Mouse (Mus musculus): Measurements from ENCODE around the gene Paox. TPM values are rescaled to one million over a fixed set of nuclear protein-coding genes. Genes with fewer than 3 reads are reported as not detected.

The Paox gene
- polyA plus RNA-seq, 1 experiment from 2014 or later, result 18.2 TPM

DNA sequence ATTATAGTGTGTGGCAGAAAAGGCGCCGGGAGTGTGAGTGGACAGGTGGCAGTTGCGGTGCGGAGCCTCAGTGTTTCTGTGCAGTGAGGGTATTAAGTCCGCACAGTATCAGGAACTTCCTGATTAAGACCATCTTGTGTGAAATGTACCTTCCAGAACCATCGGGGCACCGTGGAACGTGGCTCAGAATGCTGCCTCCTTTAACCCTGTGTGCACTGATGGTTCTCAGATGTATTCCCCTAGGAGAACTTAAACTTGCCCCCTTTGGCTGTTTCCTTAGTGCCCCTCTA lies 22.4 kb downstream of the Paox start:
- no peaks in the 10 kb centered on the region for H3K9me3 ChIP-seq (ENCODE audit: control insufficient read depth, low read length)
- under 1% methylated on average over 8 of the region's 8 CpGs for WGBS
- peak overlapping the region; percentile 80 for H3K9ac ChIP-seq (ENCODE audit: low read length)
- peaks cover 4% of the 10 kb centered on the region; the same call in 1 of the 2 replicates for H3K4me1 ChIP-seq (ENCODE audit: control insufficient read depth, insufficient read depth, low read length)
- H3K27ac ChIP-seq (replicated peaks; ENCODE audit: low read depth, low read length), result no peak overlapping the region
- peak overlapping the region; percentile 69 for H3K4me3 ChIP-seq (ENCODE audit: low read depth, low read length)
- no peaks in the 10 kb centered on the region for H3K36me3 ChIP-seq (ENCODE audit: control insufficient read depth, insufficient read depth, low read length)
- ATAC-seq (ENCODE audit: insufficient number of reproducible peaks, low FRiP score, low TSS enrichment, low read depth) (no peak), DNase-seq (ENCODE audit: low spot score) (no peak)
- no peaks in the 10 kb centered on the region for H3K27me3 ChIP-seq (ENCODE audit: control insufficient read depth, insufficient read depth, low read length)
- peak overlapping the region; percentile 85 for H3K4me2 ChIP-seq (ENCODE audit: low read depth, severe bottlenecking)

DNA sequence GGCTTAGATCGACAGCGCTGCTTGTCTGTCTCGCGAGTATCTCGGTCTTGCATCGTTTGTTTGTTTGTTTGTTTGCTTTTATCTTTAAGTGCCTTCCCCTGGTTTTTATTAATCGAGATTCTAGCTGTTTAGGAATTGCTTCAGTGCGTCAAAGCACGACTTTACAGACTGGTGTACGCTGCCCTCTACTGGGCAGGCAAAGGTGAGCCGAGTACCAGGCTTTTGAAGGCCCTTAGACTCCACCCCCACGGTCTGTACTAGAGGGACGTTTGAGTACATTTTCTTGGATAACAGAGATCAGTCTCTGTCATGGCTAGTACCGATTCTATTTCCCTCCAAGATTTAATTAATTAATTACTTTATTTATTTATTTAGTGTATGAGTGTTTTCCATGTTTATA lies 25.8 kb downstream of the Paox start:
- 5% methylated on average over 14 of the region's 14 CpGs for WGBS
- Histone ChIP-seq H3K4me1 (ENCODE audit: control insufficient read depth, insufficient read depth, low read length) (peaks cover 4% of the 10 kb centered on the region; the same call in 1 of the 2 replicates), H3K27ac (replicated peaks; ENCODE audit: low read depth, low read length) (no peak overlapping the region), H3K9me3 (ENCODE audit: control insufficient read depth, low read length) (no peaks in the 10 kb centered on the region), H3K4me2 (ENCODE audit: low read depth, severe bottlenecking) (no peak overlapping the region), H3K4me3 (ENCODE audit: low read depth, low read length) (no peak overlapping the region), H3K27me3 (ENCODE audit: control insufficient read depth, insufficient read depth, low read length) (no peaks in the 10 kb centered on the region), H3K9ac (ENCODE audit: low read length) (no peak overlapping the region), H3K36me3 (ENCODE audit: control insufficient read depth, insufficient read depth, low read length) (no peaks in the 10 kb centered on the region)
- ATAC-seq (ENCODE audit: insufficient number of reproducible peaks, low FRiP score, low TSS enrichment, low read depth), result no peak
- peak; percentile 65 for DNase-seq (ENCODE audit: low spot score)

DNA sequence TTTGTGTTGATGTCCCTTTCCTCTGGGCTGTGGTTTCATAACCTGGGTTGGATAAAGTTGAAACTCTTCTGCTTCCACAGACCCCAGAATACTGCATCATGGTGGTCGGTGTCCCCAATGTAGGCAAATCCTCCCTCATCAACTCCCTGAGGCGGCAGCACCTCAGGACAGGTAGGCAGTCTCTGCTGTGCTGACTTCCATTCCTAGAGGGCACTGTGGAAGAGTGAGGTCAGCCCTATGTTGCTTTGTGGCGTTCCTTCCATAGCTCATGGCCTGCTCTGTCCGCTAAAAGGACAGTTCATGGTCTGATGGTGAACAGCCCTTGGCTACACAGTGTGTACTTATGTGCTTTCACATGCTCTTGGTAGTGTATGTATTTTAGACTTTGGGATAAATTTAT lies 29.0 kb downstream of the Paox start:
- 85% methylated on average over 4 of the region's 4 CpGs for WGBS
- Histone ChIP-seq H3K9me3 (ENCODE audit: control insufficient read depth, low read length) (no peaks in the 10 kb centered on the region), H3K36me3 (ENCODE audit: control insufficient read depth, insufficient read depth, low read length) (no peaks in the 10 kb centered on the region), H3K4me3 (ENCODE audit: low read depth, low read length) (no peak overlapping the region), H3K27me3 (ENCODE audit: control insufficient read depth, insufficient read depth, low read length) (no peaks in the 10 kb centered on the region), H3K4me1 (ENCODE audit: control insufficient read depth, insufficient read depth, low read length) (no peaks in the 10 kb centered on the region), H3K9ac (ENCODE audit: low read length) (no peak overlapping the region), H3K27ac (replicated peaks; ENCODE audit: low read depth, low read length) (no peak overlapping the region), H3K4me2 (ENCODE audit: low read depth, severe bottlenecking) (no peak overlapping the region)
- ATAC-seq (ENCODE audit: insufficient number of reproducible peaks, low FRiP score, low TSS enrichment, low read depth) (no peak), DNase-seq (ENCODE audit: low spot score) (no peak)

DNA sequence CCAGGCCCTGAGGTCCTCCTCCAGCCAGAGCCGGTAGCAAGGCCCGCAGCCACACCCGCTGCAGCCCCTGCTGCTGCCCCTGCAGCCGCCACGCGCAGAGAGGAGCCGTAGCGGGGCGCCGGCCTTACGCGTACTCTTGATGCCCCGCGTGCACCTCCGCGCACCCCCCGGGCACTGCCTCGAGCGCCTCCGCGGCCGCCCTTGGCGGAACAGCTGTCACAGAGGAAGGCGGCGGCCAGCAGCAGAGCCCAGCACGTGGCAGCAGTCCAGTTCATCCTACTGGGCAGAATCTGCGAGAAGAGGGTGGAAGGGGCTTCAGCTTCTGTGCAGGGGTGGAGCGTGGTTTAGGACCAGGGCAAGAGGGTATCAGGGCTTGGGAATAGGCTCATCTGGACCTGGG lies 37.8 kb downstream of the Paox start:
- H3K4me3 ChIP-seq (ENCODE audit: low read depth, low read length), result no peak overlapping the region
- H3K4me2 ChIP-seq (ENCODE audit: low read depth, severe bottlenecking), result peak overlapping the region; percentile 33; the same call in 1 of the 2 replicates
- peaks cover 25% of the 10 kb centered on the region for H3K27me3 ChIP-seq (ENCODE audit: control insufficient read depth, insufficient read depth, low read length)
- ATAC-seq (ENCODE audit: insufficient number of reproducible peaks, low FRiP score, low TSS enrichment, low read depth) (no peak), DNase-seq (ENCODE audit: low spot score) (peak; percentile 41)
- H3K4me1 ChIP-seq (ENCODE audit: control insufficient read depth, insufficient read depth, low read length), result 0 out of 2 replicates have a peak, but pooled peaks cover 3% of the 10 kb centered on the region
- H3K9ac ChIP-seq (ENCODE audit: low read length), result no peak overlapping the region
- WGBS, result 7% methylated on average over 28 of the region's 28 CpGs
- H3K9me3 ChIP-seq (ENCODE audit: control insufficient read depth, low read length), result no peaks in the 10 kb centered on the region
- H3K27ac ChIP-seq (replicated peaks; ENCODE audit: low read depth, low read length), result no peak overlapping the region
- no peaks in the 10 kb centered on the region for H3K36me3 ChIP-seq (ENCODE audit: control insufficient read depth, insufficient read depth, low read length)

DNA sequence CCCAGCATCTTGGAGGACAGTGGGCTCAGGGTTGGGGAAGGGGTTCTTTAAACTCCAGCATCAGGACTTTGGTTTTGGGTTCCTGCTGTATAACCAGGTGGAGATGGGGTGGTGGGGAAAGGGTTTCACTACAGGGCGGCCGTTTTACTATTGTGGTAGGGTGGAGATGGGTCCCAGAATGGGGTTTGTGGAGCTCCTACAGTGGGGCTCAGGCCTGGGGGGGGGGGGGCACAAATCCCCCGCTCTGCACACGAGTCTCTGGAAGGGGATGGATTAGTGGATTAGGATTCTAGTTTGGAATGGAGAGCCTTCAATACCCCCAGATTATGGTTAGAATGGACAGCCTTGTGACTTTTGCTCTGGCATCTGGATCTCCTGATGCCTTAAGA lies 38.2 kb downstream of the Paox start:
- H3K9ac ChIP-seq (ENCODE audit: low read length), result no peak overlapping the region

DNA sequence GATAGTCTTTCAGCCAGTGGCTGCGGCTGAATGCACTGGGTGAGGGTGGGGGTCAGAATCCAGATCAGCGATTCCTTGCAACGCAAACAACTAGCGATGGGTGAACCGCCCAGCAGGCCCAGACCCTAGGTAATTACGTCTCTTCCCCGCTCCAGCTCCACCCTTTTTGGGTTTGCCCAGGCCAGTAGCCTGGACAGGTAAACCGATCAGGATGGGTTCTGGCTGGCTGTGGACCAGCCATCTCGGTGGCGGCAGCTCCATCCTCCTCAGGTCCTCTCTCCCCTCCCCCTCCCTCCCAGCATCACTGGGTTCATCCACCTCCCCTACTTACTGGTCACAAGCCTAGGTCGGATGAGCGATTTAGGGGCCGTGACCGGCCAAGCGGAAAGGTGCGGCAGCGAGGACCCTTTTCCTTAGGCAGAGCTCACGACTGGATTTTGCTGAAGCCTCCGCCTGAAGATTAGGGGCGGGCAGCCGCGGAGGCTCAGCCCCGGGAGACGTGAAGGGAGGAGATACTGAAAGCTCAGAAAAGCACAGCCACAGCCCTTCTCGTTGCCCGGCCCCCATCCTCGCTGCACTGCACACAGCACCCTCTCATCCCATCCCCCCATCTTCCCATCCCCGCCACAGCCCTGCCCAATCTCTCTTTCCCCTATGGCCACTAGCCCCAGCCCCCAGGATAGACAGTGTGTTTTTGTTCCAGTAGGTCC lies 38.8 kb downstream of the Paox start, which contains the start of gene Sprn:
Gene Sprn (minus strand): TSS at position 660 of the 710 bp plus-strand sequence.
- peak within 1 kb of the TSS; percentile 23; the same call in 1 of the 2 replicates for H3K9ac ChIP-seq (ENCODE audit: low read length)
- ATAC-seq (ENCODE audit: insufficient number of reproducible peaks, low FRiP score, low TSS enrichment, low read depth) (0 out of 2 replicates have a peak, but pooled peaks have one; percentile 20), DNase-seq (ENCODE audit: low spot score) (no peak)
- H3K4me3 ChIP-seq (ENCODE audit: low read depth, low read length), result peak within 1 kb of the TSS; percentile 10; the same call in 1 of the 2 replicates
- H3K4me2 ChIP-seq (ENCODE audit: low read depth, severe bottlenecking), result peak within 1 kb of the TSS; percentile 26; the same call in 1 of the 2 replicates
- H3K27ac ChIP-seq (replicated peaks; ENCODE audit: low read depth, low read length), result no peak within 1 kb of the TSS
- no peaks in the 10 kb centered on the region for H3K36me3 ChIP-seq (ENCODE audit: control insufficient read depth, insufficient read depth, low read length)
- WGBS, result 5% methylated on average over 28 of the region's 28 CpGs
- no peaks in the 10 kb centered on the region for H3K9me3 ChIP-seq (ENCODE audit: control insufficient read depth, low read length)
- peaks cover 25% of the 10 kb centered on the region for H3K27me3 ChIP-seq (ENCODE audit: control insufficient read depth, insufficient read depth, low read length)
- 0 out of 2 replicates have a peak, but pooled peaks cover 3% of the 10 kb centered on the region for H3K4me1 ChIP-seq (ENCODE audit: control insufficient read depth, insufficient read depth, low read length)

More for the DNA sequence above, 38.2 kb downstream of the Paox start:
- H3K9me3 ChIP-seq (ENCODE audit: control insufficient read depth, low read length), result no peaks in the 10 kb centered on the region
- no peak overlapping the region for H3K4me3 ChIP-seq (ENCODE audit: low read depth, low read length)
- DNase-seq (ENCODE audit: low spot score), result no peak
- H3K36me3 ChIP-seq (ENCODE audit: control insufficient read depth, insufficient read depth, low read length), result no peaks in the 10 kb centered on the region
- peaks cover 25% of the 10 kb centered on the region for H3K27me3 ChIP-seq (ENCODE audit: control insufficient read depth, insufficient read depth, low read length)
- 14% methylated on average over 4 of the region's 4 CpGs for WGBS
- H3K4me2 ChIP-seq (ENCODE audit: low read depth, severe bottlenecking), result peak overlapping the region; percentile 26; the same call in 1 of the 2 replicates
- 0 out of 2 replicates have a peak, but pooled peaks cover 3% of the 10 kb centered on the region for H3K4me1 ChIP-seq (ENCODE audit: control insufficient read depth, insufficient read depth, low read length)
- H3K27ac ChIP-seq (replicated peaks; ENCODE audit: low read depth, low read length), result no peak overlapping the region
- no peak for ATAC-seq (ENCODE audit: insufficient number of reproducible peaks, low FRiP score, low TSS enrichment, low read depth)

DNA sequence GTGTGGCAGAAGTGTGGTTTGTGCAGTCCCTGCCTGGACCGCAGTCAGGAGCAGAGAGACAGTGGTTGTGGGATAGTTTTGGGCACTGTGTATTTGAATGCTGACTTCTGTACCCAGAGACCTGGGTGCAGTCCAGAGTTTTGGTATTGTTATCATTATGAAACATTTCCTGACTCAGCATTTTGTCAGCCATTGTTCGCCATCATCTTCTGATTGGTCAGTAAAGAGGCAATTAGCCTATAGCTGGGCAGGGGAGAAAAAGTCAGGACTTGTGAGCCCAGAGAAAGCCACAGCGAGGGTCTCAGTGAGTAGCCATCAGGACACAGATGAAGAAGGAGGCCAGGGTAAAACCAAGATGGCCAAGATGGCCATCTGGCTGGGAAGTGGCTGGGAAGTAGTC lies 44.8 kb downstream of the Paox start:
- H3K4me1 ChIP-seq (ENCODE audit: control insufficient read depth, insufficient read depth, low read length), result no peaks in the 10 kb centered on the region
- WGBS, result 87% methylated on average over 3 of the region's 3 CpGs

DNA sequence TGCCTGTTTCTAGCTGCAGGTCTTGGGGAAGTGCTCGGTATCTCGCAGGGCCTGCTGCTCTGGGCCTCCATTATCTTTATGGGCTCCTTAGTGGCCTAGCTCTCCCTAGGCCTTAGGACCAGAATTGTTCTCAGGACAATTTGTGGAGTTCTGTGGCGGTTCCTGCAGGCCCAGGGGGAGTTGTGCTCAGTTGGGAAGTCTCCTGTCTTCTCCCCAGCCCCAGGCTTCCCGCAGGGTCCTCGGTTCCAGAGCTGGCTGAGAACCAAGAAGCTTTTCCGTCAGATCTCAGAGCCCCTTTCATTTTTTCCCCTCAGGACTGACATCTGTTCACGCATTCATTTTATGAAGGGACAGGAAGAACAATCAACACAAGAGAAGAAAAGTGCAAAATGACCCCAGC lies 49.1 kb downstream of the Paox start, which contains the start of gene Olfr522:
Gene Olfr522 (minus strand): TSS at position 101 of the 400 bp plus-strand sequence.
- Histone ChIP-seq H3K9ac (ENCODE audit: low read length) (no peak within 1 kb of the TSS), H3K27ac (replicated peaks; ENCODE audit: low read depth, low read length) (no peak within 1 kb of the TSS), H3K36me3 (ENCODE audit: control insufficient read depth, insufficient read depth, low read length) (no peaks in the 10 kb centered on the region), H3K4me1 (ENCODE audit: control insufficient read depth, insufficient read depth, low read length) (no peaks in the 10 kb centered on the region), H3K27me3 (ENCODE audit: control insufficient read depth, insufficient read depth, low read length) (no peaks in the 10 kb centered on the region), H3K4me2 (ENCODE audit: low read depth, severe bottlenecking) (no peak within 1 kb of the TSS), H3K4me3 (ENCODE audit: low read depth, low read length) (no peak within 1 kb of the TSS), H3K9me3 (ENCODE audit: control insufficient read depth, low read length) (no peaks in the 10 kb centered on the region)
- DNase-seq (ENCODE audit: low spot score) (no peak), ATAC-seq (ENCODE audit: insufficient number of reproducible peaks, low FRiP score, low TSS enrichment, low read depth) (no peak)
- WGBS, result 75% methylated on average over 7 of the region's 7 CpGs

More for the DNA sequence above, 44.8 kb downstream of the Paox start:
- Histone ChIP-seq H3K27me3 (ENCODE audit: control insufficient read depth, insufficient read depth, low read length) (no peaks in the 10 kb centered on the region; the same call in 1 of the 2 replicates), H3K27ac (replicated peaks; ENCODE audit: low read depth, low read length) (no peak overlapping the region), H3K9ac (ENCODE audit: low read length) (no peak overlapping the region), H3K9me3 (ENCODE audit: control insufficient read depth, low read length) (no peaks in the 10 kb centered on the region), H3K4me2 (ENCODE audit: low read depth, severe bottlenecking) (no peak overlapping the region), H3K36me3 (ENCODE audit: control insufficient read depth, insufficient read depth, low read length) (no peaks in the 10 kb centered on the region), H3K4me3 (ENCODE audit: low read depth, low read length) (no peak overlapping the region)
- ATAC-seq (ENCODE audit: insufficient number of reproducible peaks, low FRiP score, low TSS enrichment, low read depth) (no peak), DNase-seq (ENCODE audit: low spot score) (no peak)

Data from limb, embryonic 11.5 days (tissue).